Mouse (Mus musculus) MEL (cell line): ENCODE measurements around the gene Ubxn7. TPM values are rescaled to one million over a fixed set of nuclear protein-coding genes. Genes with fewer than 3 reads are reported as not detected.
A peak's percentile ranks its signal among the peaks of the same experiment; 100 is the strongest.

Experiments
- DNase-seq: peaks from one replicate; pipeline ENCODE4 v3.0.0; 2011; ENCODE audit warnings: low read depth, low spot score
- H3K27ac ChIP-seq: 2 replicates; pipeline ENCODE4 v1.5.1; 2012; ENCODE audit warnings: low read depth, mild to moderate bottlenecking, control low read depth, low read length, moderate library complexity; ENCODE audit not compliant: control insufficient read depth
- H3K27me3 ChIP-seq, 2 experiments: fragments of 150-350 bp in 1 of 2; sonication (generic) in 1 of 2; 2 replicates each; pipeline ENCODE4 v1.6.1; 2012; ENCODE audit warnings: low read length in 2 of 2, mild to moderate bottlenecking in 2 of 2, improper control_type of control experiment in 1 of 2, moderate library complexity in 1 of 2; ENCODE audit not compliant: insufficient read depth in 2 of 2, control insufficient read depth in 1 of 2
- H3K36me3 ChIP-seq, 2 experiments: 2 replicates each; pipeline ENCODE4 v1.6.1; 2012 to 2014; ENCODE audit warnings: low read length in 2 of 2, improper control_type of control experiment in 1 of 2, inconsistent platforms in 1 of 2, mild to moderate bottlenecking in 1 of 2; ENCODE audit not compliant: insufficient read depth in 2 of 2, control insufficient read depth in 1 of 2
- H3K4me1 ChIP-seq, 2 experiments: fragments of 150-350 bp in 1 of 2; sonication (generic) in 1 of 2; 2 replicates each; pipeline ENCODE4 v1.6.1; 2012; ENCODE audit warnings: low read length in 2 of 2, improper control_type of control experiment in 1 of 2, mild to moderate bottlenecking in 1 of 2; ENCODE audit not compliant: insufficient read depth in 2 of 2, control insufficient read depth in 1 of 2
- H3K4me3 ChIP-seq, 2 experiments: fragments of 150-350 bp in 1 of 2; sonication (generic) in 1 of 2; 2 replicates each; pipeline ENCODE4 v1.5.1; 2012; ENCODE audit warnings: low read depth in 2 of 2, low read length in 2 of 2, mild to moderate bottlenecking in 2 of 2, moderate library complexity in 2 of 2, control low read depth in 1 of 2, improper control_type of control experiment in 1 of 2; ENCODE audit not compliant: control insufficient read depth in 1 of 2, insufficient read depth in 1 of 2
- H3K79me2 ChIP-seq: 2 replicates; pipeline ENCODE4 v1.6.1; 2012; ENCODE audit warnings: mild to moderate bottlenecking, low read length, moderate library complexity; ENCODE audit not compliant: control insufficient read depth, poor library complexity, insufficient read depth
- H3K9ac ChIP-seq: 2 replicates; pipeline ENCODE4 v1.6.1; 2012; ENCODE audit warnings: low read depth, mild to moderate bottlenecking, control low read depth, low read length, moderate library complexity; ENCODE audit not compliant: control insufficient read depth, poor library complexity, severe bottlenecking
- H3K9me3 ChIP-seq: fragments of 150-350 bp; sonication (generic); replicated peaks from 2 replicates; pipeline ENCODE4 v1.6.1; 2012; ENCODE audit warnings: mild to moderate bottlenecking, low read length, improper control_type of control experiment, moderate library complexity; ENCODE audit not compliant: insufficient read depth
- CHD1 ChIP-seq: IDR thresholded peaks from 2 replicates; pipeline ENCODE4 v1.6.1; 2012; ENCODE audit warnings: low read depth, mild to moderate bottlenecking, inconsistent platforms, low read length, improper control_type of control experiment
- GABPA ChIP-seq: IDR thresholded peaks from 2 replicates; pipeline ENCODE4 v1.6.1; 2012; ENCODE audit warnings: low read depth, mild to moderate bottlenecking, inconsistent platforms, low read length, improper control_type of control experiment, moderate library complexity
- MAFK ChIP-seq: IDR thresholded peaks from 2 replicates; pipeline ENCODE4 v1.6.1; 2011; ENCODE audit warnings: low read depth, mild to moderate bottlenecking, low read length, improper control_type of control experiment, borderline replicate concordance
- MAX ChIP-seq: IDR thresholded peaks from 2 replicates; pipeline ENCODE4 v1.6.1; 2011; ENCODE audit warnings: low read length, improper control_type of control experiment
- MAZ ChIP-seq: IDR thresholded peaks from 2 replicates; pipeline ENCODE4 v1.6.1; 2012; ENCODE audit warnings: low read depth, mild to moderate bottlenecking, inconsistent platforms, low read length, improper control_type of control experiment
- MXI1 ChIP-seq: IDR thresholded peaks from 2 replicates; pipeline ENCODE4 v1.6.1; 2011; ENCODE audit warnings: mild to moderate bottlenecking, low read depth, low read length, improper control_type of control experiment
- MYC ChIP-seq: IDR thresholded peaks from 2 replicates; pipeline ENCODE4 v1.6.1; 2011; ENCODE audit warnings: low read depth, mild to moderate bottlenecking, low read length, improper control_type of control experiment, moderate library complexity
- POLR2A ChIP-seq, 2 experiments: IDR thresholded peaks; 2 replicates each; pipeline ENCODE4 v1.6.1; 2011 to 2012; ENCODE audit warnings: low read length in 2 of 2, mild to moderate bottlenecking in 2 of 2, control low read depth in 1 of 2, improper control_type of control experiment in 1 of 2, low read depth in 1 of 2, moderate library complexity in 1 of 2; ENCODE audit not compliant: control insufficient read depth in 1 of 2, insufficient read depth in 1 of 2, poor library complexity in 1 of 2
- POLR2AphosphoS2 ChIP-seq: IDR thresholded peaks from 2 replicates; pipeline ENCODE4 v1.6.1; 2011; ENCODE audit warnings: low read length, improper control_type of control experiment
- RAD21 ChIP-seq: IDR thresholded peaks from 2 replicates; pipeline ENCODE4 v1.6.1; 2011; ENCODE audit warnings: mild to moderate bottlenecking, low read depth, low read length, improper control_type of control experiment
- RCOR1 ChIP-seq: IDR thresholded peaks from 2 replicates; pipeline ENCODE4 v1.6.1; 2012; ENCODE audit warnings: low read depth, mild to moderate bottlenecking, inconsistent platforms, low read length, improper control_type of control experiment
- SIN3A ChIP-seq: IDR thresholded peaks from 2 replicates; pipeline ENCODE4 v1.6.1; 2012; ENCODE audit warnings: low read length, improper control_type of control experiment, inconsistent platforms
- TBP ChIP-seq: IDR thresholded peaks from 2 replicates; pipeline ENCODE4 v1.8.0; 2011; ENCODE audit warnings: low read depth, low read length, improper control_type of control experiment
- TCF12 ChIP-seq: IDR thresholded peaks from 2 replicates; pipeline ENCODE4 v1.6.1; 2014; ENCODE audit warnings: low read depth, mild to moderate bottlenecking, inconsistent platforms, low read length, improper control_type of control experiment, moderate library complexity
- ZC3H11A ChIP-seq: IDR thresholded peaks from 2 replicates; pipeline ENCODE4 v1.6.1; 2012; ENCODE audit warnings: low read depth, mild to moderate bottlenecking, inconsistent platforms, low read length, improper control_type of control experiment
- ZMIZ1 ChIP-seq: IDR thresholded peaks from 2 replicates; pipeline ENCODE4 v1.6.1; 2012; ENCODE audit warnings: low read depth, mild to moderate bottlenecking, inconsistent platforms, low read length, improper control_type of control experiment, moderate library complexity
- ZNF384 ChIP-seq: IDR thresholded peaks from 2 replicates; pipeline ENCODE4 v1.6.1; 2012; ENCODE audit warnings: low read depth, mild to moderate bottlenecking, inconsistent platforms, low read length, improper control_type of control experiment
- polyA plus RNA-seq, 2 experiments: library from polyadenylated mRNA; stranded (reverse) in 1 of 2; unstranded in 1 of 2; fragments of >175 nt in 1 of 2; fragments of >200 nt in 1 of 2; gene quantifications; 2 replicates each; pipeline versions ENCODE4 v1.2.1 to v1.2.4; 2012; ENCODE audit warnings: low replicate concordance in 2 of 2, low read depth in 1 of 2; ENCODE audit not compliant: insufficient read length in 2 of 2, insufficient read depth in 1 of 2, missing spikeins in 1 of 2
- total RNA-seq: library from RNA; depleted of rRNA; stranded (reverse); fragments of 300-350 nt; gene quantifications from 2 replicates; pipeline ENCODE4 v1.2.3, GENCODE M21; 2012

Gene Ubxn7
- total and polyA plus RNA-seq, 3 experiments: 8.1 to 51.2 (median 11.0) TPM

DNA sequence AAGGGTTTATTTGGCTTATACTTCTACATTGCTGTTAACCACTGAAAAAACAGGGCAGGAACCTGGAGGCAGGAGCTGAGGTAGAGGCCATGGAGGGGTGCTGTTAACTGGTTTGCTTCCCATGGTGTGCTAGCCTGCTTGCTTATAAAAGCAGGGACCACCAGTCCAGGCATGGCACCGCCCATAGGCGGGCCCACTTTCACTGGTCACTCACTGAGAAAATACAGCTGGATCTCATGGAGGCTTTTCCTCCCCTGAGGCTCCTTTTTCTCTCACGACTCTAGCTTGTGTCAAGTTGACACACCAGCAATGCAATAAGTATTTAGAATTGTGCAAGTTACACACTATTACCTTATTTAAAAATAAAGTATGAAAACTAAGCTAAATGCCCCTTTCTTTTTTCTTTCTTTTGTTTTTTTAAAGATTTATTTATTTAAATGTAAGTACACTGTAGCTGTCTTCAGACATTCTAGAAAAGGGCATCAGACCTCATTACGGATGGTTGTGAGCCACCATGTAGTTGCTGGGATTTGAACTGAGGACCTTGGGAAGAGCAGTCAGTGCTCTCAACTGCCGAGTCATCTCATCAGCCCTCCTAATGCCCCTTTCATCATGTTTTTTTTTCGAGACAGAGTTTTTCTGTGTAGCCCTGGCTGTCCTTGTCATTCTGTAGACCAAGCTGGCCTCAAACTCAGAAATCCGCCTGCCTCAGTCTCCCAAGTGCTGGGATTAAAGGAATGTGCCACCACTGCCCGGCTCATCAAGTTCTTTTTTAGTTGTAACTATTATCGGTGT lies 984 bp upstream of the Ubxn7 start:
- H3K79me2 ChIP-seq: peaks cover 32% of the 10 kb centered on the region
- H3K27me3 ChIP-seq: no peaks in the 10 kb centered on the region
- peak overlapping the region; percentile 71 for H3K27ac ChIP-seq
- H3K9ac ChIP-seq: peak overlapping the region; percentile 71
- H3K4me1 ChIP-seq: peaks cover 0 to 3% of the 10 kb centered on the region in 2 experiments; a peak in 1 of 4 replicates
- H3K4me3 ChIP-seq: peak overlapping the region; percentile 61 to 90
- H3K9me3 ChIP-seq: no peaks in the 10 kb centered on the region
- DNase-seq: peak; percentile 50
- TF ChIP-seq TBP (no peak), CHD1 (no peak), MAFK (no peak), ZMIZ1 (no peak), POLR2A (IDR thresholded peaks at IDR 0.05; ENCODE audit: control insufficient read depth in 1 of 2, insufficient read depth in 1 of 2, low read depth in 1 of 2, low read length in 2 of 2, poor library complexity in 1 of 2) (no peak), ZC3H11A (no peak), SIN3A (no peak), TCF12 (no peak), RCOR1 (no peak), RAD21 (no peak), POLR2AphosphoS2 (no peak)
- peaks cover 0 to 7% of the 10 kb centered on the region in 2 experiments; a peak in 2 of 4 replicates for H3K36me3 ChIP-seq

DNA sequence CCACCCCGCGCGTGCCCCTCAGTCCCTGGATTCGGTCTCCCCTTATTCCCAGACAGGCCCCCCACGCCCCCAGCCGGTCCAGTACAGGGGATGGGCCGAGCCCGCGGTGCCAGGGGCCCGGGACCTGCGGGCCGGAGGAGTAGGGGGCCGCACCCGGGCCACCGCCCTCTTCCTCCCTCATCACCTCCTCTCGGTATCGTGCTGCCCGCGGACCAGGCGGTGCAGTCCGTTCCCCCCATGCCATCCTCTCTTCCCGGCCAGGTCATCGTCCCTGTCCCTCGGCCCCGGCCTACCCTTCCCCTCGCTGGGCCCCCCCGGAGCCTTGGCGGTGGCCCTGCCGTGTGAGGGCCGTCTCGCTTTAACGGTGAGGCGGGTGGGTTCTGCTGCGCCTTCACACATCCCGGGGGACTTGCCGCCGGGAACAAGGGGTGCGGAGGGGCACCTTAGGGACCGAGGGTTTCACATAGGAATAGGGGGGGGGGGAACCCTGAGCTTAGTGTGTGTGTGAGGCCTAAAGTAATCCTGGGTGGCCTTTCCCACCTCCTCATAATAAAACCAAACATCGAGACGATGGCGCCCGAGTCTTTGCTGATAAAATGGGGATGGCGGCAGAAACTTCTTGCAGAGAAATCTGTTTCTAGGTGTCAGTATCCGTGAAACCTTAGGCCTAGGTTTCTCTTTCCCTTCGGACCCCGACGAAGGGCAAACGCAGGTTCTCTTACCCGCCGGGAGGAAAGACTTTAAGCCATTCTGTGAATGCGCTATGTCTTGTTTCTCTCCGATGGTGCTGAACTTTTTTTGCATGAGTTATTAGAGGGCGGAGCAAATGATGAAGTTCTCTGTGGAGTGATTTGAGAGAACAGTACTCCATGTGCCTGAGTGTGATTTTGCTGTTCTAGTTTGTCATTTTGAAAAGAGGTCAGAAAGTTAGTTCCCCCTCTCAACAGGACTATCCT lies 777 bp downstream of the Ubxn7 start:
- Histone ChIP-seq H3K4me1 (peaks cover 0 to 3% of the 10 kb centered on the region in 2 experiments; a peak in 1 of 4 replicates), H3K79me2 (peaks cover 44% of the 10 kb centered on the region), H3K36me3 (peaks cover 0 to 7% of the 10 kb centered on the region in 2 experiments; a peak in 2 of 4 replicates), H3K27me3 (no peaks in the 10 kb centered on the region), H3K27ac (peak overlapping the region; percentile 78), H3K9me3 (no peaks in the 10 kb centered on the region), H3K9ac (peak overlapping the region; percentile 90), H3K4me3 (peak overlapping the region; percentile 81 to 87)
- DNase-seq: peak; percentile 89
- TF ChIP-seq TBP (peak; percentile 72), RAD21 (no peak), ZNF384 (peak; percentile 76), SIN3A (peak; percentile 64; the same call in 1 of the 2 replicates), MAX (peak; percentile 73), RCOR1 (0 out of 2 replicates have a peak, but pooled peaks have one; percentile 16), MXI1 (peak; percentile 91), MAZ (0 out of 2 replicates have a peak, but pooled peaks have one; percentile 21), POLR2A (IDR thresholded peaks at IDR 0.05; ENCODE audit: control insufficient read depth in 1 of 2, insufficient read depth in 1 of 2, low read depth in 1 of 2, low read length in 2 of 2, poor library complexity in 1 of 2) (peak in 1 of 2 experiments; percentile 53; a peak in 2 of 4 replicates), ZMIZ1 (0 out of 2 replicates have a peak, but pooled peaks have one; percentile 5), GABPA (no peak), MYC (peak; percentile 92), TCF12 (no peak)
- TF ChIP-seq, all 39 proteins: peak for 10
